Mouse (Mus musculus): ENCODE results near the gene Catsper1. TPM values are rescaled to one million over a fixed set of nuclear protein-coding genes. Genes with fewer than 3 reads are reported as not detected.

Gene Catsper1
- total and polyA plus RNA-seq, 3 experiments = not detected

DNA sequence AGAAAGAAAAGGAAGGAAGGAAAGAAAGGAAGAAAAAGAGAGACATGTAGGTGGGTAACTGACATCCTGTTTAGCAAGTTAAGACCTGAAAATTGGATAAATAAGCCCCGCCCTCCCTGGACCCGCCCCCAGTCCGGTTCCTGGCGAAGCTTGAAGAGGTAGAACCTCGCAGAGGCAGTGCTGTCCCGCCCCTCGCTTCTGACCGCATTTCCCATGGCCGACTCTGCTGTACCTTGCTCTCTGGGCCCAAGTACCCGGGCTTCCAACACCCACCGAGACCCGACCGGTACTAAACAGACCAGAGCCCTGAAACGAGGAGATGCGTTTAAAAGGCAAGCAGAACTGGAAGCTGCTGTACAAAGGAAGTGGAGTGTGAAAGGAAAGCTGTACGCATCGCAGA, 11.7 kb upstream of the Catsper1 start:
- DNase-seq (ENCODE audit: low spot score) = no peak
- H3K4me3 ChIP-seq (ENCODE audit: low read depth, low read length) = no peak overlapping the region

DNA sequence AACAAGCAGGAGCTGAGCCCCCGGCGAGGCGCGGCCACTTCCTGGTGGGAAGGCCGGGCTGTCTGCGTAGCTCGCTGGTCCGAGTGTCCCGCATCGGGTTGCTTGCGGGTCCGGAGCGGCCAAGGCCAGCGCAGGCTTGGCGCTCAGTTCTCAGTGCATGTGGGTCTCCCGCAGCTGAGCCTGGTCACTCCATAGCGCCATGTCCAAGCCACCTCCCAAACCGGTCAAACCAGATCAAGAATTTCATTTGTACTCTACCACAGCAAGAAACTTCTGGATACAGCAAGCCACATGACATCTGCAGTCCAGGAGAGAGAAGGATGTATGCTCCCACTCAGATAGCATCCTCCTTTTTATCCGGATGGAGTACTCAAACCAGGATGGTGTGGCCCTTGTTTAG, 7.6 kb upstream of the Catsper1 start:
- Histone ChIP-seq H3K27me3 (ENCODE audit: insufficient read depth, low read length) (peaks cover 15% of the 10 kb centered on the region), H3K9me3 (replicated peaks) (no peaks in the 10 kb centered on the region), H3K4me3 (ENCODE audit: low read depth, low read length) (no peak overlapping the region), H3K36me3 (replicated peaks) (no peaks in the 10 kb centered on the region), H3K4me1 (ENCODE audit: insufficient read depth, low read depth, low read length) (no peaks in the 10 kb centered on the region)
- ATAC-seq (ENCODE audit: extremely low read depth, insufficient number of reproducible peaks, low FRiP score, poor library complexity, severe bottlenecking) = no peak
- DNase-seq (ENCODE audit: low spot score) = no peak
- TF ChIP-seq GATA2 (IDR thresholded peaks at IDR 0.05; ENCODE audit: borderline replicate concordance, low read depth, low read length) = no peak
- no peak for TF ChIP-seq CTCF (IDR thresholded peaks at IDR 0.05; ENCODE audit: low read depth, low read length)
- TF ChIP-seq POLR2AphosphoS5 (IDR thresholded peaks at IDR 0.05; ENCODE audit: insufficient replicate concordance, low read depth, low read length) = no peak
- TF ChIP-seq GATA1 (IDR thresholded peaks at IDR 0.05; ENCODE audit: borderline replicate concordance, low read length) = no peak
- no peak for TF ChIP-seq TAL1 (conservative IDR thresholded peaks at IDR 0.05; ENCODE audit: low read depth, low read length)

More for the DNA sequence above, 11.7 kb upstream of the Catsper1 start:
- H3K27me3 ChIP-seq (ENCODE audit: insufficient read depth, low read length) = peaks cover 11% of the 10 kb centered on the region; the same call in 1 of the 2 replicates
- TF ChIP-seq CTCF (IDR thresholded peaks at IDR 0.05; ENCODE audit: low read depth, low read length) = no peak
- no peak for TF ChIP-seq TAL1 (conservative IDR thresholded peaks at IDR 0.05; ENCODE audit: low read depth, low read length)
- TF ChIP-seq POLR2AphosphoS5 (IDR thresholded peaks at IDR 0.05; ENCODE audit: insufficient replicate concordance, low read depth, low read length) = no peak
- no peak for TF ChIP-seq GATA2 (IDR thresholded peaks at IDR 0.05; ENCODE audit: borderline replicate concordance, low read depth, low read length)
- TF ChIP-seq GATA1 (IDR thresholded peaks at IDR 0.05; ENCODE audit: borderline replicate concordance, low read length) = no peak
- ATAC-seq (ENCODE audit: extremely low read depth, insufficient number of reproducible peaks, low FRiP score, poor library complexity, severe bottlenecking) = no peak
- H3K36me3 ChIP-seq (replicated peaks) = no peaks in the 10 kb centered on the region
- H3K9me3 ChIP-seq (replicated peaks) = peaks cover 9% of the 10 kb centered on the region
- no peaks in the 10 kb centered on the region for H3K4me1 ChIP-seq (ENCODE audit: insufficient read depth, low read depth, low read length)

DNA sequence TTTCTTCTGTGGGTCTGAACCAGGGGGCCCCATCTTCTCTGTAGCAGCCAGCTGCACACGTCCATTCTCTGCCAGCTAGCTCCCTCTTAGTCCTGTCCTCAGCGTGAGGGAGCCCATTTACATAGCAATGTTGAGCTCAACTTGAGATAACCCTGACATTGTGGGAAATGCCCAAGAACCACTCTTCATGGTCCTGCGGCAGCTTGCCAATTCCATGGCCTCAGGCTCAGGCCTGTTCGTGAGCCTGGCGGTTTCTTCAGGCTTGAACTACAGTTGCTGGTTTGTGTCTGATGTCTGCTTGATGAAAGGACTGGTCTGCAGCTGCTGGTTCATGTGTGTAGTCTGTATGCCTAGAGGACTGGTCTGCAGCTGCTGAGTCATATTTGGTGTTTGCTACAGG, 800 bp upstream of the Catsper1 start:
- H3K36me3 ChIP-seq (replicated peaks) = no peaks in the 10 kb centered on the region
- DNase-seq (ENCODE audit: low spot score) (no peak), ATAC-seq (ENCODE audit: extremely low read depth, insufficient number of reproducible peaks, low FRiP score, poor library complexity, severe bottlenecking) (no peak)
- H3K9me3 ChIP-seq (replicated peaks) = no peaks in the 10 kb centered on the region
- peaks cover 24% of the 10 kb centered on the region for H3K27me3 ChIP-seq (ENCODE audit: insufficient read depth, low read length)
- 0 out of 2 replicates have a peak, but pooled peaks cover 2% of the 10 kb centered on the region for H3K4me1 ChIP-seq (ENCODE audit: insufficient read depth, low read depth, low read length)
- no peak for TF ChIP-seq GATA1 (IDR thresholded peaks at IDR 0.05; ENCODE audit: borderline replicate concordance, low read length)
- H3K4me3 ChIP-seq (ENCODE audit: low read depth, low read length) = no peak overlapping the region

DNA sequence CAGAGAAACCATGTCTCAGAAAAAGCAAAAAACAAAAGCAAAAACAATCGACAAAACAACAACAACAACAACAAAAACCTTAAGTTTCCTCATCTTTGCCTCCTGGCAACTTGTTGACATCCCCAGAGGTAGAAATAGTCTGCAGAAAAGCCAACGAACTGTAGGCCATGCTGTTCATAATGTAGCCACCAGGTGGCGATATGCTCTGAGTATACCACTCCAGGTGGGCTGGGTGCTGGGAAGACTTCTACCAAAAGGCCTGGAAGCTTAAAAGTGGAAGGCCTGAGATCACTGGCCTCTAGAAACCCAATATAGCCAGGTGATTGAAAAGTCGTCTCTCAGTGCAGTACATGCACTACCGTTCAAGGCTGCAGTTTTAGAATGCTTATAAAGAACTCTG, 2.4 kb downstream of the Catsper1 start:
- H3K27me3 ChIP-seq (ENCODE audit: insufficient read depth, low read length) = peaks cover 23% of the 10 kb centered on the region
- TF ChIP-seq TAL1 (conservative IDR thresholded peaks at IDR 0.05; ENCODE audit: low read depth, low read length) (no peak), GATA2 (IDR thresholded peaks at IDR 0.05; ENCODE audit: borderline replicate concordance, low read depth, low read length) (no peak), POLR2AphosphoS5 (IDR thresholded peaks at IDR 0.05; ENCODE audit: insufficient replicate concordance, low read depth, low read length) (no peak), CTCF (IDR thresholded peaks at IDR 0.05; ENCODE audit: low read depth, low read length) (peak; percentile 94), GATA1 (IDR thresholded peaks at IDR 0.05; ENCODE audit: borderline replicate concordance, low read length) (no peak)
- DNase-seq (ENCODE audit: low spot score) (peak; percentile 42), ATAC-seq (ENCODE audit: extremely low read depth, insufficient number of reproducible peaks, low FRiP score, poor library complexity, severe bottlenecking) (no peak)
- no peaks in the 10 kb centered on the region for H3K36me3 ChIP-seq (replicated peaks)
- H3K4me3 ChIP-seq (ENCODE audit: low read depth, low read length) = no peak overlapping the region
- H3K9me3 ChIP-seq (replicated peaks) = no peaks in the 10 kb centered on the region
- H3K4me1 ChIP-seq (ENCODE audit: insufficient read depth, low read depth, low read length) = 0 out of 2 replicates have a peak, but pooled peaks cover 2% of the 10 kb centered on the region

DNA sequence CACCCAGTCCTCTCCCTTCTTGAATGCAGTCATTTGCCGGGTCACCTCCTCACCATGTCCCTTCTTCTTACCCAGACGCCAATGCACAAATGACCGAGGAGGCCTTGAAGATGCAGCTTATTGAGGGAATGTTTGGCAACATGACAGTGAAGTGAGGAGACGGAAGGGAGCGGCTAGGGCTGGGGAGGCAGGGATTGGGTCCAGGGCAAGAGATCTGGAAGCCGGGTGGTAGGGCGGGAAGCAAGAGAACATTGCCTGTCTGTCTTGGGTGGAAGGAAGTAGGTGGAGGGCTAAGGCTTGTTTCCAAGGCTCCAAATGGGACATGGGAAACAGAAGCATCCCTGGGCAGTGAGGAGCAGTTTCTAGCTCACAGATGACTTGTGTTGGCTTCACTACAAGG, 5.8 kb downstream of the Catsper1 start:
- ATAC-seq (ENCODE audit: extremely low read depth, insufficient number of reproducible peaks, low FRiP score, poor library complexity, severe bottlenecking) (no peak), DNase-seq (ENCODE audit: low spot score) (no peak)
- H3K9me3 ChIP-seq (replicated peaks) = no peaks in the 10 kb centered on the region
- H3K36me3 ChIP-seq (replicated peaks) = no peaks in the 10 kb centered on the region
- no peaks in the 10 kb centered on the region for H3K4me1 ChIP-seq (ENCODE audit: insufficient read depth, low read depth, low read length)
- no peak for TF ChIP-seq TAL1 (conservative IDR thresholded peaks at IDR 0.05; ENCODE audit: low read depth, low read length)
- no peak for TF ChIP-seq CTCF (IDR thresholded peaks at IDR 0.05; ENCODE audit: low read depth, low read length)
- no peak for TF ChIP-seq POLR2AphosphoS5 (IDR thresholded peaks at IDR 0.05; ENCODE audit: insufficient replicate concordance, low read depth, low read length)
- TF ChIP-seq GATA1 (IDR thresholded peaks at IDR 0.05; ENCODE audit: borderline replicate concordance, low read length) = no peak
- no peak for TF ChIP-seq GATA2 (IDR thresholded peaks at IDR 0.05; ENCODE audit: borderline replicate concordance, low read depth, low read length)
- H3K4me3 ChIP-seq (ENCODE audit: low read depth, low read length) = no peak overlapping the region
- peaks cover 26% of the 10 kb centered on the region for H3K27me3 ChIP-seq (ENCODE audit: insufficient read depth, low read length)

DNA sequence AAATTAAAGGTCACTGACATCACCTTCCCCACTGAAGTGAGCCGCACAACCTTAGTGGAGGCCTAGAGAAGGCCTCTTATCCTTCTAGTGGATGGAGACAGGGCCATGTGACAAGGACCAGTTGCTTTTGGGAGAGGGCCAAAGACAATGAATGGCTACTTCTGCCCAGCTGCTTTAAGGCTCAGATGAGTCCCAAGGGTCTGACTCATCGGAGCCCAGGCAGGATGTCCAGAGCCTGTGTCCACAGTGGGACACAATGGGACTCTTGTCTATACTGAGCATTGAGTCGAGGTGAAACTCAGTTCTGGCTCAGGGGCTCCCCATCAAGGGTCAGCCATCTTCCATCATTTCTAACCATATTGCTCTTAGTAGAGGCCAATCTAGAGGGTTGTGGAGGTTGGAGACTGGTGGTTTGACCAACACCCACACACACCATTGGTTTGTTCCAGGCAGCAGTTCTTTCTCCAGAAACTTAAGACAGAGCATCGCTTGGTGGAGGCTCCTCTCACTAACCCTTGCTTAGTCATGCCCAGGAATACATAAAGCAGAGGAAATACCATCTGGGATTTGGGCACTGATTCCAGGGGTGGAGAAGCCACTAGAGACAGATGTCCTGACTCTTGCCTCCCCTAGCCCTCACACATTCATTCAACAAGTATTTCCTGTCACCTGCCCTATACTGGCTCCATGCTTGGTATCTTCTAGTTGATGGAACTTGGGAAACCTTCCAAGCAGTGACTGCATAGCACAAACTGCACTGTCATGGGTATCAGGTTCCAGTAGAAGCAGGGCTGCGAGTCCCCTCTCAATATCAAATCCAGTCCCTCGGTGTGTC, 10.0 kb downstream of the Catsper1 start:
- H3K27me3 ChIP-seq (ENCODE audit: insufficient read depth, low read length) = peaks cover 57% of the 10 kb centered on the region

More for the DNA sequence above, 10.0 kb downstream of the Catsper1 start:
- Histone ChIP-seq H3K4me1 (ENCODE audit: insufficient read depth, low read depth, low read length) (peaks cover 4% of the 10 kb centered on the region; the same call in 1 of the 2 replicates), H3K36me3 (replicated peaks) (no peaks in the 10 kb centered on the region), H3K4me3 (ENCODE audit: low read depth, low read length) (no peak overlapping the region), H3K9me3 (replicated peaks) (no peaks in the 10 kb centered on the region)
- DNase-seq (ENCODE audit: low spot score) (no peak), ATAC-seq (ENCODE audit: extremely low read depth, insufficient number of reproducible peaks, low FRiP score, poor library complexity, severe bottlenecking) (no peak)
- TF ChIP-seq GATA2 (IDR thresholded peaks at IDR 0.05; ENCODE audit: borderline replicate concordance, low read depth, low read length) = no peak
- TF ChIP-seq GATA1 (IDR thresholded peaks at IDR 0.05; ENCODE audit: borderline replicate concordance, low read length) = no peak
- no peak for TF ChIP-seq CTCF (IDR thresholded peaks at IDR 0.05; ENCODE audit: low read depth, low read length)
- no peak for TF ChIP-seq TAL1 (conservative IDR thresholded peaks at IDR 0.05; ENCODE audit: low read depth, low read length)
- no peak for TF ChIP-seq POLR2AphosphoS5 (IDR thresholded peaks at IDR 0.05; ENCODE audit: insufficient replicate concordance, low read depth, low read length)
